Mouse (Mus musculus) midbrain, embryonic 11.5 days (tissue): ENCODE data around the gene Ksr2. TPM values are rescaled to one million over a fixed set of nuclear protein-coding genes. Genes with fewer than 3 reads are reported as not detected.
A peak's percentile ranks its signal among the peaks of the same experiment; 100 is the strongest.

Experiments used
- ATAC-seq: fragments of 200-750 bp; cut with Nextera tagmentation; 2 replicates; pipeline ENCODE4 v1.8.0; 2017; ENCODE audit warnings: moderate TSS enrichment, moderate library complexity; ENCODE audit not compliant: low FRiP score
- DNase-seq: peaks from one replicate; pipeline ENCODE4 v3.0.0; 2015; ENCODE audit warnings: low spot score; ENCODE audit errors: missing footprints
- H3K27ac ChIP-seq: fragments of 300-500 bp; sonication (generic); 2 replicates; pipeline ENCODE4 v1.5.1; 2014; ENCODE audit warnings: low read depth, low read length
- H3K27me3 ChIP-seq: fragments of 300-500 bp; sonication (generic); 2 replicates; pipeline ENCODE4 v1.6.1; 2014; ENCODE audit warnings: mild to moderate bottlenecking, low read length, moderate library complexity, mixed read lengths; ENCODE audit not compliant: control insufficient read depth, insufficient read depth
- H3K36me3 ChIP-seq: fragments of 300-500 bp; sonication (generic); 2 replicates; pipeline ENCODE4 v1.6.1; 2014; ENCODE audit warnings: mild to moderate bottlenecking, low read length, moderate library complexity, mixed read lengths; ENCODE audit not compliant: control insufficient read depth, insufficient read depth
- H3K4me1 ChIP-seq: fragments of 300-500 bp; sonication (generic); 2 replicates; pipeline ENCODE4 v1.6.1; 2014; ENCODE audit warnings: low read length; ENCODE audit not compliant: control insufficient read depth, insufficient read depth
- H3K4me2 ChIP-seq: fragments of 300-500 bp; sonication (generic); 2 replicates; pipeline ENCODE4 v1.6.1; 2014; ENCODE audit warnings: mild to moderate bottlenecking, moderate library complexity
- H3K4me3 ChIP-seq: fragments of 300-500 bp; sonication (generic); 2 replicates; pipeline ENCODE4 v1.5.1; 2014; ENCODE audit warnings: low read depth, low read length
- H3K9ac ChIP-seq: fragments of 300-500 bp; sonication (generic); 2 replicates; pipeline ENCODE4 v1.6.1; 2014; ENCODE audit warnings: low read length
- H3K9me3 ChIP-seq: fragments of 300-500 bp; sonication (generic); 2 replicates; pipeline ENCODE4 v1.6.1; 2016; ENCODE audit warnings: low read length; ENCODE audit not compliant: control insufficient read depth
- WGBS: fragments of 180-500 bp; shearing (Covaris S2); extraction: QIAGEN DNeasy Blood & Tissue Kit; methylation state at CpG from one replicate; pipeline ENCODE4 v1.1.7; 2014; 5-methylcytosine and 5-hydroxymethylcytosine counted together
- polyA plus RNA-seq: library from polyadenylated mRNA; unstranded; fragments of >200 nt; fragmentation: Nextera tagmentation; extraction: Ambion mirVana; gene quantifications from 2 replicates; pipeline ENCODE4 v1.2.1, GENCODE M21; 2014

Gene Ksr2
- polyA plus RNA-seq, 1 experiment from 2014 or later: 0.90 TPM

GRCm38 (mm10) chr5:117482013-117482412 is 68.2 kb downstream of the Ksr2 start:
- Histone ChIP-seq H3K4me1 (no peaks in the 10 kb centered on the region), H3K9me3 (no peaks in the 10 kb centered on the region), H3K27ac (no peak overlapping the region), H3K9ac (no peak overlapping the region), H3K36me3 (no peaks in the 10 kb centered on the region), H3K27me3 (no peaks in the 10 kb centered on the region), H3K4me3 (no peak overlapping the region), H3K4me2 (no peak overlapping the region)
- WGBS: 84% methylated on average over 11 of the region's 11 CpGs
- ATAC-seq: no peak
- no peak for DNase-seq

GRCm38 (mm10) chr5:117485411-117485810 is 71.6 kb downstream of the Ksr2 start:
- Histone ChIP-seq H3K27me3 (no peaks in the 10 kb centered on the region), H3K36me3 (no peaks in the 10 kb centered on the region), H3K4me2 (no peak overlapping the region), H3K27ac (no peak overlapping the region), H3K4me1 (no peaks in the 10 kb centered on the region), H3K9ac (no peak overlapping the region), H3K9me3 (no peaks in the 10 kb centered on the region), H3K4me3 (no peak overlapping the region)
- no peak for ATAC-seq
- DNase-seq: no peak
- 82% methylated on average over 6 of the region's 6 CpGs for WGBS

GRCm38 (mm10) chr5:117486092-117486491 is 72.3 kb downstream of the Ksr2 start:
- DNase-seq (no peak), ATAC-seq (no peak)
- WGBS: 67% methylated on average over 7 of the region's 7 CpGs
- Histone ChIP-seq H3K4me2 (no peak overlapping the region), H3K9ac (no peak overlapping the region), H3K4me3 (no peak overlapping the region), H3K9me3 (no peaks in the 10 kb centered on the region), H3K27me3 (no peaks in the 10 kb centered on the region), H3K36me3 (no peaks in the 10 kb centered on the region), H3K27ac (no peak overlapping the region), H3K4me1 (no peaks in the 10 kb centered on the region)

- H3K27me3 ChIP-seq: no peaks in the 10 kb centered on the region
- no peak overlapping the region for H3K4me3 ChIP-seq
- H3K4me1 ChIP-seq: peaks cover 9% of the 10 kb centered on the region
- no peaks in the 10 kb centered on the region for H3K36me3 ChIP-seq
- H3K9me3 ChIP-seq: no peaks in the 10 kb centered on the region
- WGBS: 87% methylated on average over 6 of the region's 6 CpGs
- H3K9ac ChIP-seq: no peak overlapping the region
- DNase-seq (no peak), ATAC-seq (no peak)
- no peak overlapping the region for H3K4me2 ChIP-seq
- no peak overlapping the region for H3K27ac ChIP-seq
Observed at GRCm38 (mm10) chr5:117488155-117488554, 74.4 kb downstream of the Ksr2 start.

- Histone ChIP-seq H3K27ac (no peak overlapping the region), H3K4me1 (peaks cover 15% of the 10 kb centered on the region), H3K9ac (no peak overlapping the region), H3K36me3 (no peaks in the 10 kb centered on the region), H3K4me3 (no peak overlapping the region), H3K27me3 (no peaks in the 10 kb centered on the region), H3K9me3 (no peaks in the 10 kb centered on the region), H3K4me2 (no peak overlapping the region)
- DNase-seq (no peak), ATAC-seq (no peak)
- WGBS: 90% methylated on average over 16 of the region's 16 CpGs
Observed at GRCm38 (mm10) chr5:117488670-117489325, 75.0 kb downstream of the Ksr2 start.

GRCm38 (mm10) chr5:117492933-117493863 is 79.4 kb downstream of the Ksr2 start:
- H3K27ac ChIP-seq: peak overlapping the region; percentile 35; the same call in 1 of the 2 replicates
- H3K4me3 ChIP-seq: peak overlapping the region; percentile 13
- peak overlapping the region; percentile 53 for H3K4me2 ChIP-seq
- H3K9ac ChIP-seq: peak overlapping the region; percentile 36
- H3K9me3 ChIP-seq: no peaks in the 10 kb centered on the region
- DNase-seq: peak; percentile 94
- 18% methylated on average over 31 of the region's 31 CpGs for WGBS
- H3K4me1 ChIP-seq: peaks cover 15% of the 10 kb centered on the region
- no peaks in the 10 kb centered on the region for H3K36me3 ChIP-seq
- peak; percentile 91 for ATAC-seq
- H3K27me3 ChIP-seq: no peaks in the 10 kb centered on the region

GRCm38 (mm10) chr5:117493947-117494346 is 80.1 kb downstream of the Ksr2 start:
- DNase-seq (peak; percentile 92), ATAC-seq (0 out of 2 replicates have a peak, but pooled peaks have one; percentile 20)
- H3K4me2 ChIP-seq: peak overlapping the region; percentile 53
- no peaks in the 10 kb centered on the region for H3K9me3 ChIP-seq
- H3K4me3 ChIP-seq: 0 out of 2 replicates have a peak overlapping the region, but pooled peaks have one; percentile 13
- H3K27ac ChIP-seq: no peak overlapping the region
- H3K36me3 ChIP-seq: no peaks in the 10 kb centered on the region
- H3K27me3 ChIP-seq: no peaks in the 10 kb centered on the region
- H3K9ac ChIP-seq: peak overlapping the region; percentile 36
- H3K4me1 ChIP-seq: peaks cover 15% of the 10 kb centered on the region
- WGBS: 34% methylated on average over 7 of the region's 7 CpGs

- Histone ChIP-seq H3K4me1 (peaks cover 15% of the 10 kb centered on the region), H3K9ac (no peak overlapping the region), H3K9me3 (no peaks in the 10 kb centered on the region), H3K27me3 (no peaks in the 10 kb centered on the region), H3K27ac (no peak overlapping the region), H3K4me2 (no peak overlapping the region), H3K4me3 (no peak overlapping the region), H3K36me3 (no peaks in the 10 kb centered on the region)
- WGBS: 65% methylated on average over 21 of the region's 21 CpGs
- ATAC-seq: no peak
- DNase-seq: no peak
Observed at GRCm38 (mm10) chr5:117497084-117497483, 83.3 kb downstream of the Ksr2 start.

- H3K4me1 ChIP-seq: no peaks in the 10 kb centered on the region
- no peaks in the 10 kb centered on the region for H3K27me3 ChIP-seq
- ATAC-seq (no peak), DNase-seq (no peak)
- H3K27ac ChIP-seq: no peak overlapping the region
- H3K4me2 ChIP-seq: no peak overlapping the region
- H3K9me3 ChIP-seq: no peaks in the 10 kb centered on the region
- H3K9ac ChIP-seq: no peak overlapping the region
- no peak overlapping the region for H3K4me3 ChIP-seq
- 84% methylated on average over 5 of the region's 5 CpGs for WGBS
- no peaks in the 10 kb centered on the region for H3K36me3 ChIP-seq
Observed at GRCm38 (mm10) chr5:117502611-117503010, 88.8 kb downstream of the Ksr2 start.
